Mouse (Mus musculus): ENCODE results near the gene Mast3.

DNA sequence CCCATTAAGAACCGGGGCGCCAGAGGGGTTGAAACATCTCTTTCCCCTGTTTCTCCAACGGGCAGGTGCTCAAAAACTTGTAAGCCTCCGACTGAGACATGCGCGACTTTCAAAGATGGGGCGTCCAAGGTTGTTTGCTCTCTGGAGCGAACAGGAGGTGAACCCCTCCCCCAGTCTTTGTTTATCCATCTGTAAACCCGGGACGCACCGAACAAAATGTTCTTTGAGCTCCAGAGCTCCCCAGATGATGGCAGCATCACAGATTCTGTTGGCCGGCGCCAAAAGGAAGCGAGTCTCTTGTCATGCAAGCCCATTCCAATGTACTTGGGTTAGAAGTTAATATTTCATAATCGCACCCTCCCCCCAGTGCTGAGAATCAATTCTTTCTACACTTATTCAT, 6.6 kb downstream of the Mast3 start:
- TF ChIP-seq TAL1 (IDR thresholded peaks at IDR 0.05; ENCODE audit: low read length) = no peak
- no peak for TF ChIP-seq GATA1 (IDR thresholded peaks at IDR 0.05; ENCODE audit: low read length)

Measured in erythroblast, embryonic 14.5 days (primary cell).